Mouse (Mus musculus): ENCODE data around the gene Alyref2.

DNA sequence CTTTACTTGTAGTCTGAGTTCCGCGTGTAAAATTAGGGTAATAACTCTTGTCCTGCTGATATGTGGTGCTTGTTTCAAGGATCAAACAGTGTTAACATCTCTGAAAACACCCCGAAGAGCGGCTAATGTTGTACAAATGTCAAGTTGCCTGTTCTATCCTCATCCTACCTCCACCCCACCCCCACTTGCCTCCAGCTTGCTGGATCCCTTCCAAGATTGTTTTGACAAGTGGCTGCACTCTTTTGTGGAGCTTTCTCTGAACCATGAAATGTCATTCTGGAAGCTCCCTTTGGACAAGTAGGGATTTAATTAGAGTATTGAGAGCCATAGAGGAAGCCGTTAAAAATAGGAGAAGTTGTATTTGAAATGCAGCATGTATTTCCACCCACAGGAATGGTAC, 43.5 kb upstream of the Alyref2 start:
- TF ChIP-seq POLR2A (IDR thresholded peaks at IDR 0.05; ENCODE audit: borderline replicate concordance, extremely low read depth, low read depth, low read length) = no peak
- no peak for TF ChIP-seq CTCF (IDR thresholded peaks at IDR 0.05; ENCODE audit: insufficient read depth, low read length)

All from lung, adult 2 months (tissue).